Mouse (Mus musculus): Measurements from ENCODE around the gene Ephb4. TPM values are rescaled to one million over a fixed set of nuclear protein-coding genes. Genes with fewer than 3 reads are reported as not detected.

The Ephb4 gene
- total and polyA plus RNA-seq, 3 experiments: 0.08 to 0.12 TPM; not detected in 1

DNA sequence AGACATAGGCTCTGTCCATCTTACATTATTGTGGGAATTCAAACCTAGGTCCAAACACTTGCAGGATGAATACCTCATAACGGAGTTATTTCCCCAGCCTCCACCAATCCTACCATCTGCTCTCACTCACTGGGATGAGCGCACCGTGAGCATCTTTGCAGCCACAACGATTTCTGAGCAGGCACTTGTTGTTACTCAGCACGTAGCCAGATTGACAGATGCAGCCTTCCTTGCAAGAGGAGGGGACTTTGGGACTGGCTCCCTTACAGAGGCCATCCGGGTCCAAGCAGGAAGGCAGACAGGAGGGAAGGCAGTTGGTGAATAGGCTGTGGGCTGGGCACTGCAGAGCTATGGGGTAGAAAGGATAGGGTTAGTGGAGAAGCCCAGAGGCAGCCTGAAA lies 59.5 kb downstream of the Ephb4 start:
- H3K27ac ChIP-seq (ENCODE audit: control insufficient read depth, low read depth, low read length): no peak overlapping the region
- peaks cover 2 to 8% of the 10 kb centered on the region in 2 experiments; a peak in 3 of 4 replicates for H3K27me3 ChIP-seq (ENCODE audit: control insufficient read depth in 1 of 2, insufficient read depth in 2 of 2, low read length in 2 of 2)
- H3K4me3 ChIP-seq (ENCODE audit: control insufficient read depth in 1 of 2, insufficient read depth in 1 of 2, low read depth in 2 of 2, low read length in 2 of 2): no peak overlapping the region
- no peak for DNase-seq (ENCODE audit: low read depth, low spot score)
- no peaks in the 10 kb centered on the region for H3K79me2 ChIP-seq (ENCODE audit: control insufficient read depth, insufficient read depth, low read length, poor library complexity)
- TF ChIP-seq GABPA (IDR thresholded peaks at IDR 0.05; ENCODE audit: low read depth, low read length): no peak
- TF ChIP-seq CTCF (IDR thresholded peaks at IDR 0.05 in 2 of 3, conservative IDR thresholded peaks at IDR 0.05 in 1 of 3; ENCODE audit: control insufficient read depth in 1 of 3, insufficient read depth in 1 of 3, low read depth in 2 of 3, low read length in 3 of 3, poor library complexity in 1 of 3, severe bottlenecking in 1 of 3): no peak
- no peak for TF ChIP-seq CHD1 (IDR thresholded peaks at IDR 0.05; ENCODE audit: low read depth, low read length)
- no peak for TF ChIP-seq GATA1 (IDR thresholded peaks at IDR 0.05; ENCODE audit: low read depth, low read length)
- TF ChIP-seq KAT2A (conservative IDR thresholded peaks at IDR 0.05; ENCODE audit: low read depth, low read length): no peak
- no peak for TF ChIP-seq USF2 (IDR thresholded peaks at IDR 0.05; ENCODE audit: borderline replicate concordance in 1 of 2, insufficient read depth in 1 of 2, low read depth in 1 of 2, low read length in 2 of 2)
- no peak for TF ChIP-seq MAZ (IDR thresholded peaks at IDR 0.05; ENCODE audit: low read depth, low read length)
- H3K9me3 ChIP-seq (replicated peaks; ENCODE audit: insufficient read depth, low read length): no peaks in the 10 kb centered on the region
- no peaks in the 10 kb centered on the region for H3K36me3 ChIP-seq (ENCODE audit: control insufficient read depth in 1 of 2, insufficient read depth in 2 of 2, low read length in 2 of 2)
- H3K9ac ChIP-seq (ENCODE audit: control insufficient read depth, low read depth, low read length, poor library complexity, severe bottlenecking): no peak overlapping the region
- H3K4me1 ChIP-seq (ENCODE audit: control insufficient read depth in 1 of 2, insufficient read depth in 2 of 2, low read length in 2 of 2): no peaks in the 10 kb centered on the region

DNA sequence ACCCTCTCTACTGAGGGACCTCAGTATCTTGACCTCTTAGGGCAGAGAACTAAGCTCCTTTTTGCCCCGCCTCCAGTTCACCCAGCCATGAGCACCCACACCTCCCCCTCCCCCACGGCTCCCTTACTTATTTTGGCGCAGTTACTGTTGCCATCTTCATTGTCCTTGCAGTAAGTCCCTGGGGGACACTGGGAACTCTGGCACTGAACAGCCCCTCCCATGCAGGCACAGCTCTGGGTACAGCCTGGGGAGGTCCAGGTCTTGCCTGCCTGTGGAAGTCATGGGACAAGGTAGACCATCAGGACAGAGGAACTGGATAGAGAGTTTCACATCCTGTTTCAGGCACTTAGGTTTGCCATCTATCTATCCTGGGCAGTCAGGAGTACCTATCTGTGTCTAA lies 60.2 kb downstream of the Ephb4 start:
- Histone ChIP-seq H3K27me3 (ENCODE audit: control insufficient read depth in 1 of 2, insufficient read depth in 2 of 2, low read length in 2 of 2) (peaks cover 2 to 8% of the 10 kb centered on the region in 2 experiments), H3K4me3 (ENCODE audit: control insufficient read depth in 1 of 2, insufficient read depth in 1 of 2, low read depth in 2 of 2, low read length in 2 of 2) (no peak overlapping the region), H3K9ac (ENCODE audit: control insufficient read depth, low read depth, low read length, poor library complexity, severe bottlenecking) (no peak overlapping the region)

More for the DNA sequence above, 60.2 kb downstream of the Ephb4 start:
- no peaks in the 10 kb centered on the region for H3K9me3 ChIP-seq (replicated peaks; ENCODE audit: insufficient read depth, low read length)
- no peaks in the 10 kb centered on the region for H3K4me1 ChIP-seq (ENCODE audit: control insufficient read depth in 1 of 2, insufficient read depth in 2 of 2, low read length in 2 of 2)
- H3K79me2 ChIP-seq (ENCODE audit: control insufficient read depth, insufficient read depth, low read length, poor library complexity): no peaks in the 10 kb centered on the region
- H3K36me3 ChIP-seq (ENCODE audit: control insufficient read depth in 1 of 2, insufficient read depth in 2 of 2, low read length in 2 of 2): no peaks in the 10 kb centered on the region
- no peak for TF ChIP-seq ELF1 (IDR thresholded peaks at IDR 0.05; ENCODE audit: low read depth, low read length)
- no peak for TF ChIP-seq E2F4 (IDR thresholded peaks at IDR 0.05; ENCODE audit: borderline replicate concordance, low read depth, low read length)
- TF ChIP-seq MAFK (IDR thresholded peaks at IDR 0.05; ENCODE audit: borderline replicate concordance, low read depth, low read length): no peak
- no peak for TF ChIP-seq GATA1 (IDR thresholded peaks at IDR 0.05; ENCODE audit: low read depth, low read length)
- no peak for TF ChIP-seq GABPA (IDR thresholded peaks at IDR 0.05; ENCODE audit: low read depth, low read length)
- TF ChIP-seq MYB (IDR thresholded peaks at IDR 0.05; ENCODE audit: low read depth, low read length): no peak
- TF ChIP-seq MEF2A (IDR thresholded peaks at IDR 0.05; ENCODE audit: extremely low read depth, insufficient replicate concordance, low read depth, low read length, poor library complexity, severe bottlenecking): no peak
- no peak for TF ChIP-seq KAT2A (conservative IDR thresholded peaks at IDR 0.05; ENCODE audit: low read depth, low read length)
- TF ChIP-seq TAL1 (IDR thresholded peaks at IDR 0.05; ENCODE audit: low read length): no peak
- no peak for TF ChIP-seq MAX (IDR thresholded peaks at IDR 0.05; ENCODE audit: low read length)
- no peak for TF ChIP-seq SIN3A (IDR thresholded peaks at IDR 0.05; ENCODE audit: low read length)
- no peak for TF ChIP-seq ZNF384 (IDR thresholded peaks at IDR 0.05; ENCODE audit: low read depth, low read length)
- no peak for TF ChIP-seq USF2 (IDR thresholded peaks at IDR 0.05; ENCODE audit: borderline replicate concordance in 1 of 2, insufficient read depth in 1 of 2, low read depth in 1 of 2, low read length in 2 of 2)
- TF ChIP-seq CTCF (IDR thresholded peaks at IDR 0.05 in 2 of 3, conservative IDR thresholded peaks at IDR 0.05 in 1 of 3; ENCODE audit: control insufficient read depth in 1 of 3, insufficient read depth in 1 of 3, low read depth in 2 of 3, low read length in 3 of 3, poor library complexity in 1 of 3, severe bottlenecking in 1 of 3): no peak
- no peak for TF ChIP-seq TBP (IDR thresholded peaks at IDR 0.05; ENCODE audit: low read depth, low read length)
- no peak for TF ChIP-seq TCF12 (IDR thresholded peaks at IDR 0.05; ENCODE audit: low read depth, low read length)
- no peak for TF ChIP-seq POLR2AphosphoS5 (IDR thresholded peaks at IDR 0.05; ENCODE audit: borderline replicate concordance, low read depth, low read length)
- TF ChIP-seq SMC3 (IDR thresholded peaks at IDR 0.05; ENCODE audit: low read depth, low read length): no peak
- TF ChIP-seq POLR2A (IDR thresholded peaks at IDR 0.05; ENCODE audit: control insufficient read depth in 1 of 2, insufficient read depth in 1 of 2, low read depth in 1 of 2, low read length in 2 of 2, poor library complexity in 1 of 2): no peak
- no peak overlapping the region for H3K27ac ChIP-seq (ENCODE audit: control insufficient read depth, low read depth, low read length)
- DNase-seq (ENCODE audit: low read depth, low spot score): no peak

Measured in MEL (cell line).